In genomic region chr12:107067346-107067745, GRCm38 (mm10) we compare ENCODE assay signal across 12 mouse cellular contexts.
"Had no signal": no experiment of that assay in that cellular context is flagged by ENCODE, and none has a peak within 500 bp of the region (broad histone marks: within the 10 kb centered on the region; RNA-seq: fewer than 3 reads in every experiment).

No protein-coding gene starts in this region.

- DNase-seq: kidney, postnatal 25 days; layer of hippocampus, adult 9-11 months; liver, embryonic 13.5 days; lung, adult 2 months; midbrain, embryonic 14.5 days; thymus, adult 18-20 months; thymus, postnatal 14 days; thymus, postnatal 4 days had no signal

- H3K27me3 ChIP-seq: liver, embryonic 13.5 days; megakaryocyte, embryonic 14.5 days had no signal

- H3K27ac ChIP-seq: kidney, postnatal 0 days; layer of hippocampus, adult 2 months; left cerebral cortex, adult 2 months; liver, embryonic 13.5 days had no signal

- H3K4me1 ChIP-seq: liver, embryonic 13.5 days; megakaryocyte, embryonic 14.5 days had no signal

- H3K36me3 ChIP-seq: liver, embryonic 13.5 days had no signal

- H3K4me3 ChIP-seq: layer of hippocampus, adult 2 months; left cerebral cortex, adult 2 months; liver, embryonic 13.5 days; megakaryocyte, embryonic 14.5 days had no signal
